Mouse (Mus musculus): ENCODE data around the gene Cfb. TPM values are rescaled to one million over a fixed set of nuclear protein-coding genes. Genes with fewer than 3 reads are reported as not detected.

Cfb gene
- polyA plus RNA-seq, 1 experiment from 2014 or later: 6.7 TPM

- no peak overlapping the region for H3K9ac ChIP-seq (replicated peaks; ENCODE audit: low read depth, low read length)
- no peaks in the 10 kb centered on the region for H3K36me3 ChIP-seq (ENCODE audit: control insufficient read depth, insufficient read depth, low read length)
- H3K4me1 ChIP-seq (ENCODE audit: control insufficient read depth, insufficient read depth, low read length): 0 out of 2 replicates have a peak, but pooled peaks cover 3% of the 10 kb centered on the region
- H3K9me3 ChIP-seq (ENCODE audit: control insufficient read depth, low read depth, low read length): no peaks in the 10 kb centered on the region
- H3K27me3 ChIP-seq (ENCODE audit: control insufficient read depth, insufficient read depth, low read length): no peaks in the 10 kb centered on the region
- H3K4me2 ChIP-seq (replicated peaks; ENCODE audit: low read depth, low read length): no peak overlapping the region
- no peak overlapping the region for H3K27ac ChIP-seq (ENCODE audit: low read length)
- no peak for ATAC-seq (ENCODE audit: insufficient number of reproducible peaks, insufficient read depth, low FRiP score, low read depth)
- H3K4me3 ChIP-seq (ENCODE audit: low read depth, low read length): no peak overlapping the region
Measured at GRCm38 (mm10) chr17:34881166-34881565, 18.8 kb upstream of the Cfb start.

DNA sequence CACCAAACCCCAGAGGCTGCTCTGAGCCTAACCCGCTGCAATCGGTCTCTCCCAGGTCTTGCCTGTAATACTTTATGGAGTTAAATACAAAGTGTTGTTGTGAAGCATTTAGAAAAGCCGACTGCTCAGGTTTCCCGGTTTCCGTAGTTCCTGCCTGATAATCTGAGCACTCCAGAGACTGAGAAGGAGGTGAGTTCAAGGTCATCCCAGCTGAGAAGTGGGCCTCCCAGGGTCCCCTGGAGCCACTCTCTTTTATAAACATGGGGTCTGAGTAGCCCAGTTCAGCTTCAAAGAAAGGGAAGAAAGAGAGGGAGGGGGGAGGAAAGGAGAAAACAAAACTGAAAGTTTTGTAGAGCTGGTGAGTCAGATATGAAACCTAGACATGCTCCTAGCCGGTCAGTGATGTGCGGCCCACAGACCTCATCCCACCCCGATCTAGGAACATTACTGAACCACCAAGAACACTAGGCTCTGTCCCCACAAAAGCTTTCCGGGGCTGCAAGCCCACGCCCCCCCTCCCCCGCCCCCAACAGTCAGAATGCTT, 17.1 kb upstream of the Cfb start, which contains the start of gene Zbtb12:
Gene Zbtb12 (plus strand): TSS at position 148 of the 544 bp plus-strand sequence.
- WGBS: 56% methylated on average over 11 of the region's 11 CpGs
- H3K27me3 ChIP-seq (ENCODE audit: control insufficient read depth, insufficient read depth, low read length): no peaks in the 10 kb centered on the region

DNA sequence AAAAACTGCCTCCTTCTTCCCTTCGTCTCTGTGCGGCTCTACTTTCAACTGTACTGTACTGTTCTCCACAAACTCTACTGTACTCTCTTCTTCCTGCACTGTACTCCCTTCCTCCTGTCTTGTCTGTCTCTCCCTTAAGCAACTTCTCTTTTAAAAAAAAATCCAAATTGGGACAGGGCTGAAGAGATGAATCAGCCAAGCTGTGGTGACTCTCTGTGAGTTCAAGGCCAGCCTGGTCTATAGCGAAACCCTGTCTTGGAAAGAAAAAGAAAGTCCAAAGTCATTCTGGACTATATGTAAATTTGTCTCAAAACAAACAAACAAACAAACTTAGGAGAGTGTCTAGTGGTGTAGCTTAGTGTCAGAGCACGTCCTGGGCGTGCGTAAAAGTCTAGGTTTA, 12.0 kb upstream of the Cfb start:
- H3K9me3 ChIP-seq (ENCODE audit: control insufficient read depth, low read depth, low read length): no peaks in the 10 kb centered on the region
- H3K9ac ChIP-seq (replicated peaks; ENCODE audit: low read depth, low read length): no peak overlapping the region
- 84% methylated on average over 6 of the region's 6 CpGs for WGBS
- no peaks in the 10 kb centered on the region for H3K36me3 ChIP-seq (ENCODE audit: control insufficient read depth, insufficient read depth, low read length)
- no peak overlapping the region for H3K4me3 ChIP-seq (ENCODE audit: low read depth, low read length)
- no peak overlapping the region for H3K4me2 ChIP-seq (replicated peaks; ENCODE audit: low read depth, low read length)
- ATAC-seq (ENCODE audit: insufficient number of reproducible peaks, insufficient read depth, low FRiP score, low read depth): no peak
- H3K27me3 ChIP-seq (ENCODE audit: control insufficient read depth, insufficient read depth, low read length): no peaks in the 10 kb centered on the region
- H3K4me1 ChIP-seq (ENCODE audit: control insufficient read depth, insufficient read depth, low read length): 0 out of 2 replicates have a peak, but pooled peaks cover 1% of the 10 kb centered on the region
- no peak overlapping the region for H3K27ac ChIP-seq (ENCODE audit: low read length)

More for the DNA sequence above, 17.1 kb upstream of the Cfb start, which contains the start of gene Zbtb12:
- H3K4me2 ChIP-seq (replicated peaks; ENCODE audit: low read depth, low read length): no peak within 1 kb of the TSS
- no peak within 1 kb of the TSS for H3K4me3 ChIP-seq (ENCODE audit: low read depth, low read length)
- H3K4me1 ChIP-seq (ENCODE audit: control insufficient read depth, insufficient read depth, low read length): 0 out of 2 replicates have a peak, but pooled peaks cover 3% of the 10 kb centered on the region
- H3K36me3 ChIP-seq (ENCODE audit: control insufficient read depth, insufficient read depth, low read length): no peaks in the 10 kb centered on the region
- no peak for ATAC-seq (ENCODE audit: insufficient number of reproducible peaks, insufficient read depth, low FRiP score, low read depth)
- no peaks in the 10 kb centered on the region for H3K9me3 ChIP-seq (ENCODE audit: control insufficient read depth, low read depth, low read length)
- H3K27ac ChIP-seq (ENCODE audit: low read length): no peak within 1 kb of the TSS
- H3K9ac ChIP-seq (replicated peaks; ENCODE audit: low read depth, low read length): no peak within 1 kb of the TSS

DNA sequence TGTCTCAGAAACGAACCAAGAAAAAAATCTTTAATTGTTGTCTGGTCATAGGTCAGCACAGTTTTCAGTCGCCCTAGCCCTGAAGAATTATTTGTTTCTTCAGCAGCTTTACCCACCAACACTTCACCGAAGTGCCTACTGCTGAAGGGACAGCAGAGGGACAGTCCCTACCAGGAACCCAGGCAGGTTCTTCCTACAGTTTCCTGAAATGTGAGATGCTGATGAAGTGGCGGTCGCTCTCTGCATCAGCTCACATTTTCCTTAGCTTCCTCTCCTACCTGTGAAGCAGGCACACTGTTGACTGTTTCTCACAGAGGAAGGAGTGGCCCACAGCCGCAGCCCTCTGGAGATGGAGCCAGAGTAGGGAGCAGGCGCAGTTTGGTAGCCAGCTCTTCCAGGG, 3.7 kb upstream of the Cfb start:
- Histone ChIP-seq H3K9ac (replicated peaks; ENCODE audit: low read depth, low read length) (no peak overlapping the region), H3K27ac (ENCODE audit: low read length) (no peak overlapping the region)

DNA sequence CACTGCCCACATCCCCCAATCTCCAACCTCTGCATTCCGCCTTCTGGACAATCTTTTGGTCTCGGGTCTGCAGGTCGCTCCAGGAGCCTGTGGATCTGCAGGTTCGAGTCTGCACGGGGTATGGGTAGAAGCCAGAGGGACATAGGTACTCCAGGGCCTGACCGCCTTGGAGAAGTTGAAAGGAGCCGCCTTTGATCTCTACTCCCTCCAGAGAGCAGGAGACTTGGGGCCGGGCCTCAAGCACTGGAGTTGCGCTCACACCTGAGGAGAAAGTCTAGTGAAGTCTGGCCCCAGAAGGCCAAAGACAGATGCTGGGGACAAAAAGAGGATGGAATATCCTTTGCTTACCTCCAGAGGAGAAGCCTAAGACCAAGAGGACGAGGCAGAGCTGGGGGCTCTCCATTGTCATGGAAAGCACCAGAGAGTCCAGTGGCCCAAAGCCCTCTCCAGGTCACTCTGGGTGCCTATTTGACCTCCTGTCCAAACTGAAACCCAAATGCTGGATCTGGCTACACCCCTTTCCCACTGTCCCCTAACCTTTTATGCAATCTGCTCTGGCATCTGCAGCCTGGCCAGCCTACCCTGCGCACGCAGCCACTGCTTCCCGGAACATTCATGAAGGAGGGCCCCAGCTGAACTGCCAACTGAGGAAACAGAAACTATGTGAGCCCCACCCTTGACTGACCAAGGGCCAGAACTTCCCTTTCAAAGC, 458 bp downstream of the Cfb start:
- WGBS: 65% methylated on average over 13 of the region's 13 CpGs
- Histone ChIP-seq H3K27ac (ENCODE audit: low read length) (no peak overlapping the region), H3K27me3 (ENCODE audit: control insufficient read depth, insufficient read depth, low read length) (no peaks in the 10 kb centered on the region), H3K4me3 (ENCODE audit: low read depth, low read length) (no peak overlapping the region), H3K4me1 (ENCODE audit: control insufficient read depth, insufficient read depth, low read length) (no peaks in the 10 kb centered on the region), H3K9ac (replicated peaks; ENCODE audit: low read depth, low read length) (no peak overlapping the region), H3K4me2 (replicated peaks; ENCODE audit: low read depth, low read length) (no peak overlapping the region), H3K36me3 (ENCODE audit: control insufficient read depth, insufficient read depth, low read length) (peaks cover 5% of the 10 kb centered on the region), H3K9me3 (ENCODE audit: control insufficient read depth, low read depth, low read length) (no peaks in the 10 kb centered on the region)
- ATAC-seq (ENCODE audit: insufficient number of reproducible peaks, insufficient read depth, low FRiP score, low read depth): peak; percentile 47; the same call in 1 of the 2 replicates

More for the DNA sequence above, 3.7 kb upstream of the Cfb start:
- Histone ChIP-seq H3K9me3 (ENCODE audit: control insufficient read depth, low read depth, low read length) (no peaks in the 10 kb centered on the region), H3K27me3 (ENCODE audit: control insufficient read depth, insufficient read depth, low read length) (no peaks in the 10 kb centered on the region), H3K4me3 (ENCODE audit: low read depth, low read length) (no peak overlapping the region), H3K4me2 (replicated peaks; ENCODE audit: low read depth, low read length) (no peak overlapping the region), H3K36me3 (ENCODE audit: control insufficient read depth, insufficient read depth, low read length) (no peaks in the 10 kb centered on the region), H3K4me1 (ENCODE audit: control insufficient read depth, insufficient read depth, low read length) (no peaks in the 10 kb centered on the region)
- ATAC-seq (ENCODE audit: insufficient number of reproducible peaks, insufficient read depth, low FRiP score, low read depth): no peak
- 52% methylated on average over 7 of the region's 7 CpGs for WGBS

DNA sequence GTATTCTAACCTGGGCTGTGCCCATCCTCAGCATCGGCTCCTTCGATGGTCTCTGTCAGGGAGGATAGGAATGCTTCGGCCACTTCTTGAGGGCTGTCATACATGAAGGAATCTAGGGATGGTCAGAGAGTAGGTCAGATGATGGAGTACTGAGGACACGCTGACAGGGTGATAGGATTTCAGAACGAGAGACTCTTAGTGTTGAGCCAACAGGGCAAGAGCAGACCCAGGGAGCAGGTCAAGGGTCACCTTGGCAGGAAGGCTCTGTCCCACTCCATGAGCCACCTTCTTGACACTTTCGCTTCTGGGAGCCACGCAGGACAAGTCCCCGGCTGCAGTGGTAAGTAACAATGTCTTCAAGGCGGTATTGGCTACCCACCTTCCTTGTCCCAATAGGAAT, 1.8 kb downstream of the Cfb start:
- no peaks in the 10 kb centered on the region for H3K4me1 ChIP-seq (ENCODE audit: control insufficient read depth, insufficient read depth, low read length)
- H3K9ac ChIP-seq (replicated peaks; ENCODE audit: low read depth, low read length): no peak overlapping the region
- H3K4me2 ChIP-seq (replicated peaks; ENCODE audit: low read depth, low read length): no peak overlapping the region
- ATAC-seq (ENCODE audit: insufficient number of reproducible peaks, insufficient read depth, low FRiP score, low read depth): no peak
- no peak overlapping the region for H3K27ac ChIP-seq (ENCODE audit: low read length)
- H3K9me3 ChIP-seq (ENCODE audit: control insufficient read depth, low read depth, low read length): no peaks in the 10 kb centered on the region
- no peaks in the 10 kb centered on the region for H3K27me3 ChIP-seq (ENCODE audit: control insufficient read depth, insufficient read depth, low read length)
- 85% methylated on average over 9 of the region's 9 CpGs for WGBS
- peaks cover 14% of the 10 kb centered on the region for H3K36me3 ChIP-seq (ENCODE audit: control insufficient read depth, insufficient read depth, low read length)
- H3K4me3 ChIP-seq (ENCODE audit: low read depth, low read length): no peak overlapping the region

DNA sequence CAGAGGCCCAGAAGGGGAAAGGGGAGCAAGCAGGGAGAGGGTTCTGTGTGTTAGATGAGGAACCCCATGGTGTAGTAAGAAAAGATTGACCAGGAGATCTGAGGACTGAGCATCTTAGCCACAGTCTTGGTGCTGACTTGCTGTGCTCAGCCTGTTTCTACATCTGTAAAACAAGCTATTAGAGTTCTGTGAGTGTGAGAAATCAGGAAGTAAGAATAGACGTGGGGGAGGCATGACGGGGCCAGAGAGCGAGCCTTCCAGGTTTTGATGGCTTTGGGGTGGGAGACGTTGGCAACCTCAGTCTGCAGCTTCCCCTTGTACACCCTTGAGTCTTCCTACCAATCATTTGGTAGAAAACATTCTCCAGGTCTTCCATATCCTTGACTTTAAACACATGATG, 3.6 kb downstream of the Cfb start:
- Histone ChIP-seq H3K4me2 (replicated peaks; ENCODE audit: low read depth, low read length) (no peak overlapping the region), H3K36me3 (ENCODE audit: control insufficient read depth, insufficient read depth, low read length) (peaks cover 27% of the 10 kb centered on the region), H3K4me3 (ENCODE audit: low read depth, low read length) (no peak overlapping the region), H3K9me3 (ENCODE audit: control insufficient read depth, low read depth, low read length) (no peaks in the 10 kb centered on the region), H3K27me3 (ENCODE audit: control insufficient read depth, insufficient read depth, low read length) (no peaks in the 10 kb centered on the region), H3K4me1 (ENCODE audit: control insufficient read depth, insufficient read depth, low read length) (no peaks in the 10 kb centered on the region), H3K27ac (ENCODE audit: low read length) (no peak overlapping the region), H3K9ac (replicated peaks; ENCODE audit: low read depth, low read length) (no peak overlapping the region)
- WGBS: 74% methylated on average over 4 of the region's 4 CpGs
- no peak for ATAC-seq (ENCODE audit: insufficient number of reproducible peaks, insufficient read depth, low FRiP score, low read depth)

DNA sequence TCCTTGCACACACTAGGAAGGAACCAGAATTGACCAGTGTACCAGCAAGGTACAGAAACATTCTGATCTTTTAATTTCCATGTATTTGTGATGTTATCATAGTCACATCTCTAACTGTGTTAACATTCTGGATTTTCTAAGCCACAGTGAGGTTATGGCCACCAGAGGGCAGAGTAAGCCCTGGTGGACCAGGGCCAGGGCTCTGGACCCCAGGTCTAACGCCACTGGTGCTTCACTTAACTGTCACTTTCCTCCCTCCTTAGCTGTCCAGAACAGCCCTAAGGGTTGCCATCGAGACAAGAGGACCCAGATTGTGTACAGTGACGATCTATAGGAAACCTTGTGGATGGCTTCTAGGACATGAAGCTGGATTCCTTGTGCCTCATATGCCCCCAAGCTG, 6.5 kb downstream of the Cfb start:
- no peak overlapping the region for H3K4me3 ChIP-seq (ENCODE audit: low read depth, low read length)
- peaks cover 43% of the 10 kb centered on the region for H3K36me3 ChIP-seq (ENCODE audit: control insufficient read depth, insufficient read depth, low read length)
- H3K27ac ChIP-seq (ENCODE audit: low read length): no peak overlapping the region
- peaks cover 8% of the 10 kb centered on the region for H3K4me1 ChIP-seq (ENCODE audit: control insufficient read depth, insufficient read depth, low read length)
- no peak for ATAC-seq (ENCODE audit: insufficient number of reproducible peaks, insufficient read depth, low FRiP score, low read depth)
- H3K27me3 ChIP-seq (ENCODE audit: control insufficient read depth, insufficient read depth, low read length): no peaks in the 10 kb centered on the region
- no peak overlapping the region for H3K4me2 ChIP-seq (replicated peaks; ENCODE audit: low read depth, low read length)
- no peak overlapping the region for H3K9ac ChIP-seq (replicated peaks; ENCODE audit: low read depth, low read length)
- 32% methylated on average over 3 of the region's 3 CpGs for WGBS
- H3K9me3 ChIP-seq (ENCODE audit: control insufficient read depth, low read depth, low read length): no peaks in the 10 kb centered on the region

All from stomach, embryonic 14.5 days (tissue).